Mouse (Mus musculus): ENCODE results near the gene Polr3b.

Polr3b gene

GRCm38 (mm10) chr10:84711940-84712339 lies 89.8 kb downstream of the Polr3b start:
- no peak for DNase-seq

GRCm38 (mm10) chr10:84712532-84712931 lies 90.4 kb downstream of the Polr3b start:
- peak; percentile 49 to 63 for DNase-seq

- no peak for DNase-seq
These were observed 91.0 kb downstream of the Polr3b start for GRCm38 (mm10) chr10:84713043-84713442.

GRCm38 (mm10) chr10:84715639-84716038 lies 93.5 kb downstream of the Polr3b start:
- DNase-seq, result peak; percentile 20 to 56

- DNase-seq, result no peak
These were observed 94.5 kb downstream of the Polr3b start for GRCm38 (mm10) chr10:84716581-84716980.

DNA sequence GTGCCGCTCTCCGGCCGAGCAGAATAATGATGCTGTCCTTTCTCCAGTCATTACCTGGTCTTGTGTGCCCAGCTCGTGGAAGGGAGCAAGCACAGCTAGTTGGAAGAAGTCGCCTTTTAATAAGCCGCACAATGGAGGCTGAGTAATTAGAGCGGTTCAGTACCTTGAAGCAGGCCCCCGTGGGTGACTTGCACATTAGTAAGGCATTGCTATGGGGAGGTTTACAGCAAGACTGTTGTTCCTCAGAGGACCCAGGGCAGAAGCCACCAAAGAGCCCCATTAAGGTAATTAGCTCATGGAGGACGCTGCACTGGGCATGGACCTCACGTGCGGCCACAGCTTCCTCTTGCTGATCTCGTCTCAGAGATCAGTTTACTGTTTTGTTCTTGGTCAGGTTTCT lies 100.6 kb downstream of the Polr3b start:
- DNase-seq, result no peak

GRCm38 (mm10) chr10:84727005-84727404 lies 104.9 kb downstream of the Polr3b start:
- DNase-seq, result no peak

GRCm38 (mm10) chr10:84727760-84728159 lies 105.7 kb downstream of the Polr3b start:
- no peak for DNase-seq

DNA sequence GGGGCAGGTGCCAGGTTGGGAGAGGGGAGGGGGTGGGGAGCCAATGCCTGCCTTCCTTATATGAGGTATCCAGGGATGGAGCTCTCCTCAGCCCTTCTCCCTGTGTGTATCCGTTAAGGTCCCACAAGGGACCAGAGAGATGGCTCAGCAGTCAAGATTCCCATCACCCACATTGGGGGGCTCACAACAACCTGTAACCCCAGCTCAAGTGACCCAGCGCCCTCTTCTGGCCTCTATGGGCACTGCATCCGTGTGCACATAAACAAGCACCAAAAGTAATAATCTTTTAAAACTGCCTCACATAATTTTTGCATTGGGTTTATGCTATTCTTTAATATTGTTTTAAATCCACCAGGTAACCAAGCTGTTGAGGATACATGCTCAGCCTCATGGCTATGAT lies 108.0 kb downstream of the Polr3b start:
- peak in 1 of 2 experiments; percentile 18 for DNase-seq

DNA sequence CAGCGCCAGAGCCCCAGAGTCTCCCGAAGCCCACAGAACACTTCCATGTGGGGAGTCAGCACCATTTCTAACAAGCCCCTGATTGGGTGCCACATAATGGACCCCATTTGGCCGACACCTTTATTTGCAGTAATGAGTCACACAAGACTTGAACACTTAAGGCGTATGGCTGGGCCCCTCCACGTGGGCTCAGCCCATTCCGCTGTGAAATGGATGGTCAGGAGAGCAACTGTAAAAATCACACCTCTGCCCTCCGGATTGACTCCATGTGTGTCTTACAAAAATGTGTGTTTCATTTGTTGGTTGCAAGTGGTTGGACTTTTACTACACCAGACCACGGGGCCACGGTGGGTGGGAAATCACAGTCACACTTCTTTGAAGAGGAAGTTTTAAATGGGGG lies 108.9 kb downstream of the Polr3b start:
- peak in 1 of 2 experiments; percentile 11 for DNase-seq

GRCm38 (mm10) chr10:84733511-84733910 lies 111.4 kb downstream of the Polr3b start:
- DNase-seq, result no peak

GRCm38 (mm10) chr10:84754851-84755785 lies 133.0 kb downstream of the Polr3b start:
- DNase-seq, result peak in 1 of 2 experiments; percentile 10

DNA sequence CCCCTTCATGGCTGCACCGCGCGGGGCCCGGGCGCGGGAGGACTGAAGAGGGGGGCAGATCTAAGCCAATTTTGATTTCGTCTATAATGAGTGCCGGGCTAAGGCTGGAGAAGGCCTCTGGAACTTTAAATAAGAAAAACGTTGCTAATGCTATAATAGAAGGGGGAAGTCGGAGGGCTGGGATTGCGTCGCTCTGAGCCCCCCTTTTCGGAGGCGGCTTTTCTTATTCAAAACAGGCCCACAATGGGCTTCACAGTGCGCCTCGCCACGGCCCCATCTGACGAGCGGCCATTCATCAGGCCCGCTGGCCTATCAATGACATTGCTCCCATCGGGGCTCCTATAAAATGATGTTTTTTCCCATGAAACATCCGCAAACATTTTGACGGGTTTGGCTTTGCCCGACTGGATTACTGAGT lies 133.7 kb downstream of the Polr3b start, which contains the start of gene Rfx4:
Rfx4 (plus strand) TSS at position 277 of the 418 bp plus-strand sequence.
- no peak for DNase-seq

- DNase-seq, result peak in 1 of 2 experiments; percentile 24
These were observed 134.5 kb downstream of the Polr3b start for GRCm38 (mm10) chr10:84756435-84757095.

GRCm38 (mm10) chr10:84757426-84758199 lies 135.5 kb downstream of the Polr3b start:
- peak; percentile 40 to 68 for DNase-seq

- DNase-seq, result no peak
These were observed 136.0 kb downstream of the Polr3b start for GRCm38 (mm10) chr10:84758200-84758468.

DNA sequence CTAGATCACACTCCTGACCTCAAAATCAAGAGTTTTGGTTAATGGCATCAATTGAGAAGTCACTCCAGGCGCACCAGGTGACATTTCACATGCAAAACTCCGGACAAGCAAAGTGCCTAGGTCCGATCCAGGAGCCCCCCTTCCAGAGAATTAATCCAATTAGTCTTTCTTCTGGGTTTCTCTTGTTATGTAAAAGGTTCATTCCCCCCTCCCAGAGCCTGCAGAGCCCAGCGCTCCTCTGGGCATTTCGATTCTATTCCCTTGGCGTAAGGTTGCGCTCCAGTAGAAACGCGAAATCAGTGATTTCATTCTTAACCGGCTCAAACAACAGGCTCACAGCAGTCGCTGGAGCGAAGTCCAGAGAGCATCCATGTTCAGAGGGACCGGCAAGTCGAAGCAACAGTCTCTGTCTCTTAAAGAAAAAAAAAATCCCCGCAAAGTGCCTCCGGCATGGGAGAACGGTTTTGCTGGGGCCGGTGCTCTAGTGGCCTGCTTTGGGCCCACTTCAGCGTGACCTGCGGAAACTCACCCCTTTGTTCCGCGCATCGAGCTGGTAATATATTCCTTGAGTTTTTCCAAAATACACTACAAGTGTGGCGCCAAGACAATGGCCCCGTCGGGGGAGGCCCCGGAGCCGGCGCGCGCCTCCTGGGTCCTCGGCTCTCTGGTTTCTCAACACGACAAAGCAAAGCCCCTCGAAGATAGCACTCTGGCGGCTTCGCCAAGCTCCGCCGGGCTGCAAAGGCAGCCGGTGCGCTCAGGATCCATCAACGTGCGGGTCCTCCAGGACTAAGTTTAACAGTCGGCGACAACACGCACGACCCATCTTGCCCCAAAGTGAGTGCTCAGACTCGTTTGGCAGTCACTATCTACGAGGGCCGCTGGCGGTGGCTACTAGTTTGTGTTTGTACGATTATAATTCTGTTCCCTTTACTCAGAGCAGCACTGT lies 136.7 kb downstream of the Polr3b start:
- DNase-seq, result no peak

GRCm38 (mm10) chr10:84759511-84760117 lies 137.5 kb downstream of the Polr3b start:
- DNase-seq, result no peak

DNA sequence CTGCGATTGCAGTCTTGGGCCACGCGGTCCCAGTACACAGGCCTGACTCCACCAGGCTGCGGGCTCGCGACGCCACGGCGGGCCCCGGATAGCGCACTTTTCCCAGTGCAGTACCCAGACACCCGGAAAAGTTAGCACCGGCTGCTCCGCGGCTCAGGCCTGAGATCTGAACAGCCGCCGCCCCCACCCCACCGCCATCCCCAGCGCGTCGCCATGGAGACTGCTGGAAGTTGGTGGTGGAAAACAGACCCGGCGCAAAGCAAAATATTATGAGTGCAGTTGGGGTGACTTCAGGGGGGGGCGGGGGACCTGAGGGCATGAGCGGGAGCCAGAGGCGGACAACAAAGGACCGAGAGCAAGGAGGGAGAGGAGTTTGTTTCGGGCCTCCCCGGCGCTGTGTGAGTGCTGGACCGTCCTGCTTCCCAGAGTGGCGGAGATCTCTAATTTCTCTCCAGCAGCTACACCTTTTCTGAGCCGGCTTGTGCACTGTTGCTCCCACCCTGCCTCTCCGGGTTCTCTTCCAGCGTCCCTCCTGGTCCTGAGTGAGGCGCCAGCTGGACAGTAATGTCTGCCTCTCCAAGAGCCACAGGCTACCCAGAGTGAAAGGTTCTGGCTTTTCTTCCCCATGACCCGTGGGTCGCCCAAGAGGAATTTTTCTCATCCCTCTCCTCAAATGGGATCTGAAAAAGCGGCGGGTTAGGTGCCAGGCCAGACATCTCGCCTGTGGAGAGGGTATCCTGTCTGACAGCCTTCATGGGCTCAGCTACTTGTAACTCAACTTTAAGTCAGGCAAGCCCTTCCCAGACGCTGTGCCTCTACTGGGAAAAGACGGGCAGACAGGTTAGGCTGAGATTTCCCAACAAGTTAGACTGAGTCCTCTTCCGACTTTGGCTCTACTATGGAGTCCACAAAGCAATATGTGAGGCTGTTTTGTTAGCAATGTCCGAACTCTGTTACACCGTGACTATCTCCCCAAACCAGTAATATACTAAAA lies 138.3 kb downstream of the Polr3b start:
- DNase-seq, result no peak

- no peak for DNase-seq
These were observed 146.7 kb downstream of the Polr3b start for GRCm38 (mm10) chr10:84768766-84769165.

Data from kidney, postnatal 25 days (tissue).